Mouse (Mus musculus) lung, postnatal 0 days (tissue): ENCODE data around the gene Gm45234.

Experiments
- CTCF ChIP-seq: IDR thresholded peaks from 2 replicates; pipeline ENCODE4 v1.5.1; 2016; ENCODE audit warnings: antibody characterized with exemption, mild to moderate bottlenecking
- EP300 ChIP-seq: IDR thresholded peaks from 2 replicates; pipeline ENCODE4 v1.6.1; 2016; ENCODE audit warnings: antibody characterized with exemption, mild to moderate bottlenecking, control low read depth

DNA sequence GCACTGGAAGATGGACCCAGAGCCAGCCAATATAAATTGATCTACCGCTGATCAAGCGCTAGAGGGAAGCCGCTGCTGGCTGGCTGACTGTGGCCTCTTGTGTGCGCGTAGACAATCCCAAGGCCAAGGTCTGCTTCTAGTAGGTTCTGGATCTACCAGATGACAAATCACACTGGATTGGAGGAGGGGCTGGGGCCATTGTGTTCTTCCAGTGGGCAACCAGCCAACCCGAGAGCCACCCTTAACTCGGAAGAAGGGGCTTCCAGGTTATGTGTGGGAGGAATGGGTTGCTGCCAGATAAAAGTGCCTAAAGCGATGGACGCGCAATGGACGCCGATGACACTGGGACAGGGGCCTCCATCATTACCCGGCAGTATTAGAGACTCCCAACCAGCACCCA, 37.9 kb downstream of the Gm45234 start:
- TF ChIP-seq CTCF (no peak), EP300 (no peak)
